Mouse (Mus musculus): Measurements from ENCODE around the gene Rnaset2b.
"Not testable (repeated sequence)": the region's sequence is repeated elsewhere in the genome, so short reads cannot be mapped to it uniquely, and the experiment has no call there.

Rnaset2b gene

DNA sequence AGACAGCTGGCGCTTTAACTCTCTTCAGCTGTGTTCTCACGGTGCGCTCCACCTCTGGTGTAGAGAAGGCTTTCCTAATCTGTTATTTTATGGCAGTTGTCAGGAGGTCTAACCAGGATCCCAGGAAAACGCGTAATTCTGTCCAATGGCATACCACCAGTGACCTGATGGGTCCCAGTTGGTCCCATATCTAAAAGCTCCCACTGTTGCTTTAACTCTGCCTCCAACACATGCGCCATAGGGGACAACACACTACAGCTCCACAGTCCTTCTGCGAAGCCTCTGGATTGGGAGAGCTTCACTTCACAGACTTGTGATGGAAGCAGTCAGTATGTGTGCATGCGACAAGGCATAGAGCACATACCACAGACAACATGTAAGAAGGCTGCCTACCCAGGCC lies 9.7 kb downstream of the Rnaset2b start:
- not testable (repeated sequence) for DNase-seq (ENCODE audit: low read depth, low spot score)

DNA sequence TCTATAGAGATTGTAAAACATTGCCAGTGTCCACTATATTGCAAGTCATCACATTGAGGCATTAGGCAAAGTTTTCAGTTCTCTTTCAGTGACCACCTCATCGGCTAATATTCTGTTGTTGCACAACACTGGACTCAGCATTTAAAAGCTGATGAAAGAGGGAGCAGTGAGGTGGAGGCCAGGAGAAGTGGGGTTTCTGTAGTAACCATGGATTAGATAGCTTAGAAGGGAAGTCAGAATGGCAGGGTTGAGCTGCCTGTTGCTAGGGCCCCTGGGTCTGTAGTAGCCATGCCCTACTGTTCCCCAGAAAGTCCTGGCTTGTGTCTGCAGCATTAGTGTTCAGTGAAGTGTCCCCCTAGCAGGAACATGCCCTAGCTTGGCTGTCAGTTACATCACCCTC lies 15.7 kb downstream of the Rnaset2b start:
- DNase-seq (ENCODE audit: low read depth, low spot score), result not testable (repeated sequence)

DNA sequence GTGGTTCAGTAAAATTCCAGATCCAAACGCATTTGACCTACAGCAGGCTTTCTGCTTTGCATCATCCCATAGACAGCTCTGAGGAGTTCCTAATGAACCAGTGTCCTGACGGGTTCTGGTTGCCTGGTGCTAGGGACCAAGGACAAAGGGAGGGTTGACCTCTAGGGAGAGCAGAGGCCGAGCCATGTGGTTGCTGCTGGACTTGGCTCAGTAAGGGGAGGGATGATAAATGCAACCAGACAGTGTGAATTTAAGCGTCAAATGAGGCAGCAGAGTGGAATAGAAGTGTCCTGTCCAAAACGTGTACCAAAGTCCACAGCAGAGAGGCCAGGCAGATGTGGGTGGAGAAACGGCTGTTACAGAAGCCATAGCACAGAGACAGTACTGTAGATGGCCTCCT lies 25.1 kb downstream of the Rnaset2b start:
- not testable (repeated sequence) for DNase-seq (ENCODE audit: low read depth, low spot score)

DNA sequence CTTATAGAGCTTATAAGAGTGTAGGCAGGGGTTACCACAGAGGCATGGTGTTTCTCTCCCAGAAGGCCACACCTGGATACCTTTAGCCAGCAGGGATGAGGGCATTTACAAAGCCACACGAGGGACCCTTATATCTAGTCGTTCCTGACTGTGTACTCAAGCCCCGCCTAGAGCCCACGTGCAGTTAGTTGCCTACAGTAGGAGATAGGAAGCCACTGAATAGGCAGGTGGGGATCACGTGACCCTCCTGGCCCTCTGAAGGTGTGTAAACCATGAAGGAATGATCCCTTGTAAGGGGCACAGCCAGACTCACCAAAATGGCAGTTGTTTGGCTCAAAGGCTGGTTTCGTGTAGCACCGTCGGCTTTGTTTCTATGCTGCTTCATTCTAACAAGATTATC lies 26.4 kb downstream of the Rnaset2b start:
- DNase-seq (ENCODE audit: low read depth, low spot score), result not testable (repeated sequence)

DNA sequence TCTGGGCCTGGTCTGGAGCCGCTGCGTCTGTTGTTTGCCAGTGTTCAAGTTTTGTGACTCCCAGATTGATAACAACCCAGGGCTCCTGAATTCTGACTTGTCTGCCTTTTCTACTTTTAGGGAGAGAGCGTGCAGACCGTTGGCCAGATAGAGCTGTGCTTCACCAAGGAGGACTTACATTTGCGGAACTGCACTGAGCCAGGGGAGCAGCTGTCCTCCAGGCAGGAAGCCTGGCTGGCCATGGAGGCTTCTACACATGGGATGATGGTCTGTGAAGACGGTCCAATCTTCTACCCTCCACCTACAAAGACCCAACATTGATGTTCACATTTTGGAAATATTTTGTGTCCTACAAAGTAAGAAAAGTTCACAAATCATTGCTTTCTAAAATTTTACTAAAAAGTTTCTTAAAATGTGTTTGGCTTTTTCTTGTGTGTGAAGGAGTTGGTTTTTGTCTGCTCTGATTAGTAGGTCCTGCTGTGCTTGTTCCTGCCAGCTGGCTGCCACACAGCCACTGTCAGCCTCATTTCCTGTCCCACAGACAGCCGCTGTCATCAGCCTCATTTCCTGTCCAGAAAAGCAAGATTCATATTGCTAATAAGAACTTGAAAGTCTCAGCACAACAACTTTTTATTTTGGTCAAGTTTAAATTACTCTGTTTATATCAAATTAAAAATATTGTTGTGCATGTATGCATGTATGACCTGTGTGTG lies 27.5 kb downstream of the Rnaset2b start:
- DNase-seq (ENCODE audit: low read depth, low spot score), result not testable (repeated sequence)

DNA sequence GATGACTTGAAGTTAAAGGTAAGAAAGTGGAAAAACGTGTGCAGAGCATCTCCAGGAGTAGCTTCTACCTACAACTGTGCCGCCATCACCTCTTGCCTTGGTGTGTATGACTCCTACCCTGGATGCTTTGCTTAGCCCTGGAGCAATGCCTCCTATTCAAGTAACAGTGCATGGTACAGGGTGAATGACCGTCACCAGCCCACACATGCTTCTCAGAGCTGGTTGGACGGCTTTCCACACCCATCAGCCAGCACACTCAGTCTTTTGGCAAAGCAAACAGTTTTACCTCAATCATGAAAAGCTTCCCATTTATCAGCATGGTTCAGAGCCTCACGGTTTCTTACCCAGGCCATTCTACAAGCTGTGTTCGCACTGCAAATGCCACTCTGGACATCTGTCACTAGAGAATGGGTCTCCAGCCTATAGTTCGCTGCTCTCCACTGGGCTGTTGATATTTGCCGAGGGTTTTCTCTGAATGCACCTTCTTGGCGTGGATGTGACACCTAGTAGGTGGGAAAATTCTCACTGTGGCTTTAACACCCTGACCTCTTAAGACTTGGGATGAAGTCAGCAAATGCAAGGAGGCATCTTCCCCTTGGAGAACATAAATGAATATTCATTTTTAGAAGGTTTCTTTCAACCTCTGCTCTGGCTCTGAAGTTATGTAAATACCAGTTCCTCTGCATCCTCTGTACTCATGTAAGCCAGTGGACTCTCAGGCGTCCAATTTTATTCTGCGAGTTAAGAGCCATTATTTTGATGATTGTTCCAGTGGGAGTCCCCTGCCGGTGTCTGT lies 31.6 kb downstream of the Rnaset2b start:
- not testable (repeated sequence) for DNase-seq (ENCODE audit: low read depth, low spot score)

DNA sequence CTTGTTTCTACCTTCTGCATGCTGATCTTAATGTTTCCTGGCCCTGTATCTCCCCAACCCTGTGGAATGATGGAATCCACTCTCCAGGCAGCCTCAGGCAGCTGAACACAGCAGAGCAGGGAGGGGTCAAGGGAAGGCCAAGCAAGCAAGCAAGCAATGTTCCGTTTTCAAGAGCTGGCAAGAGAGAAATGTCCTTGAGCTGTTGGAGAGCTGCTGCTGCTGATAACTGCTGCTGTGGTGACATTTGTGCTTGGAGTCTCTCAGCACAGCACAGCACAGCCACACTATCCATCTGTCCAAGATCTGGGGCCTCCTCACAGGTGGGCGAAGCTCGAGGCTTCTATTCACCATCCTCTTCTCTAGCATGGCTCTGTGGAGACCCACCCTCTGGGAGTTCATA lies 33.0 kb downstream of the Rnaset2b start:
- not testable (repeated sequence) for DNase-seq (ENCODE audit: low read depth, low spot score)

DNA sequence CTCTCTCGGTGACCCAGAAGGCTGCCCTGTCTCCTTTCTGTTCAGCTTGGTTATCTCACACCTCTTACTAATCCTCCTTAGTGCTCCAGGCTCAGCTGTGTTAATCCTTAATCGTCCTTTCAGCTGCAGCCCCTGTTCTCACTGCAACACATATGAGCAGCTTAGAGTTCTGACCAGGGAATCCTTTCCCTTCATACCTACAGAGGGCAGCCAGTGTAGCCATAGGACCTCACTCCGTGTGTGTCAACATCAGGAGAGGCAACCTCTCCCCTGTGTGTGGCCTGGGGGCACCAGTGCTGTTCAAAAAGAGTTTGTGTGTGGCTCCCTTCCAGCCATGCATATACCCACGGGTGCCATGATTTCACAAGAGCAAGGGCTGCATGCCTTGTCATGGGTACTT lies 35.2 kb downstream of the Rnaset2b start:
- DNase-seq (ENCODE audit: low read depth, low spot score), result not testable (repeated sequence)

DNA sequence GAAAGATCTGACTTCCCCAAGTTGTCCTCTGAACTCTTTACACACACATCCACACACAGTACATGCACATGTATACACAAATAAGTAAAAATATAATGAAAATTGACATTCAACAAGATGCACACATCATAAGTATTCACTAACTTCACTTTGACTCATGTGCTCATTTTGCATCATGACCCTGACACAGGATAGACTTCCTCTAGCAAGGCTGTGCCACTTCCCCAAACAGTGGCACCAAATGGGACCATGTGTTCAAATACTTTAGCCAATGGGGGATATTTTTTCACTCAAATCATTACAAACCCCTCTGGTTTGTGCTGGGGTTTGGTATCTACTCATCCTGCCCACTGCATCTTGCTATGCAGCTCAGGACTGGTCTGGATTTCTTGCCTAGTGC lies 38.5 kb downstream of the Rnaset2b start:
- not testable (repeated sequence) for DNase-seq (ENCODE audit: low read depth, low spot score)

DNA sequence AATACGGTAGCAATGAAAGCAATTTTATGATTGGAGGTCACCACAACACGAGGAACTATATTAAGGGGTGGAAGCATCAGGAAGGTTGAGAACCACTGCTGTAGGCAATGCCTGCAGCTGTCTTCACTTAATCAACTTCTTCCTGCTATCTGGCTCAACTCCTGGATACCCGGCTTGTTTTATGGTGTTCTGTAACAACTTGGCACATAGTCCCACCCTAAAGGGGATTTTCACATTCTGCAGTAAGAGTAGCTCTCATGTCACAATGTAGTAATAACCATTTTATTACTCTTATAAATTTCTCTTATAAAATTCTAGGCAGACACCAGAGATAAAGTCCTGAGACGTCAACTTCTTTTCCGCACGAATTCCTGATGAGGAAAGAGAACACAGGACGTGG lies 39.0 kb downstream of the Rnaset2b start:
- DNase-seq (ENCODE audit: low read depth, low spot score), result not testable (repeated sequence)

DNA sequence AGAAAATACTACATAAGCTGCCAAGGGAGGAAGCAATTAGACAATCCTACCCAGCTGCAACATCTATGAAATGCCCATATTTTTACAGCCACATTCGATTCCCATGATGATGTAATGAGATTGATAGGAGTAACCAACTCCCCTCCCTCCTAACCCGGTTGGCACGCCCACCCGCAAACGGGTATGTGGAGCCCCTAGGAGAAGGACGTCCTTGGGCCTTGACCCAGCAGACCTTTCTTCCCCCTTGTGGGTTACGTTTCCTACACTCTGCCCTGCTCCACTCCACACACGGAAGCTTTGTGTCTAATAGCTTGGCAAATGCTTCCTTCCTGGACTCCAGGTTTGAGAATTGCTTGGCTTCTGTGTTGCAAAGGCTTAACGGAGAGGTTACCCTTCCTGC lies 39.5 kb downstream of the Rnaset2b start:
- DNase-seq (ENCODE audit: low read depth, low spot score), result not testable (repeated sequence)

DNA sequence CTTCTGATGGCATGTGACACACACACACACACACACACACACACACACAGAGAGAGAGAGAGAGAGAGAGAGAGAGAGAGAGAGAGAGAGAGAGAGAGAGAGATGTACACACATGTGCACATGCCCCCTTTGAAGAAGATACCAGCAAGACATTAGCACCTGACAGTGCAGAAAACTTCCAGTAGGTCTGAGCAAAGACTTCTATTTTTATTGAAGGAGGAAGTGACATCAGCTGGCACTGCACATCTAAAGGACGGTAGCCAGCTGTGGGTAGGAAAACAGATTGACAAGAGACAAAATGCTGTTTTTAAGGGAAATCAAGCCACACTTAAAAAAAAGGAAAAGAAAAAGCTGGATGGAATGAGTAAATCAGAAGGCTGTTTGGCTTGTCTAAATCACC lies 43.8 kb downstream of the Rnaset2b start:
- DNase-seq (ENCODE audit: low read depth, low spot score), result not testable (repeated sequence)

DNA sequence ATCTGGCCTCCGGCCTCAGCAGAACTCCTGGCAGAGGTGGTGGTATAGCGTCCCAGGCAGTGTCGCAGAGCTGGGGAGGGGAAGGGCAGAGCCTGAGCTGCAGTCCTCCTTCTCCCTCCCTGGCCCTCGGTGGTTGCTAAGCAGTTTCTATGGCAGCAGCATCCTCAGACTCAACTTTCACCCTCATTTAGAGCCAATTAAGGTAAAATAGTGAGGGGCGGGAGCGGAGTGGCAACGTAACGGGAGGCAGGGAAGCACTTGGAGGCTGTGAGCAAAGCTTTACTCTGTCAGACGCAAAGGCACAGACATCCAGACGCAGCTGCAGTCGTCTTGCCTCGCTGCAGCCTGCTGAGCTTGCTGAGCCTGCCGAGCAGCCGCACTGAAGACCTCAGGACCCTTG lies 54.8 kb downstream of the Rnaset2b start, which contains the start of gene Gm1604a:
Gene Gm1604a (plus strand): TSS at position 312 of the 400 bp plus-strand sequence.
- not testable (repeated sequence) for DNase-seq (ENCODE audit: low read depth, low spot score)

DNA sequence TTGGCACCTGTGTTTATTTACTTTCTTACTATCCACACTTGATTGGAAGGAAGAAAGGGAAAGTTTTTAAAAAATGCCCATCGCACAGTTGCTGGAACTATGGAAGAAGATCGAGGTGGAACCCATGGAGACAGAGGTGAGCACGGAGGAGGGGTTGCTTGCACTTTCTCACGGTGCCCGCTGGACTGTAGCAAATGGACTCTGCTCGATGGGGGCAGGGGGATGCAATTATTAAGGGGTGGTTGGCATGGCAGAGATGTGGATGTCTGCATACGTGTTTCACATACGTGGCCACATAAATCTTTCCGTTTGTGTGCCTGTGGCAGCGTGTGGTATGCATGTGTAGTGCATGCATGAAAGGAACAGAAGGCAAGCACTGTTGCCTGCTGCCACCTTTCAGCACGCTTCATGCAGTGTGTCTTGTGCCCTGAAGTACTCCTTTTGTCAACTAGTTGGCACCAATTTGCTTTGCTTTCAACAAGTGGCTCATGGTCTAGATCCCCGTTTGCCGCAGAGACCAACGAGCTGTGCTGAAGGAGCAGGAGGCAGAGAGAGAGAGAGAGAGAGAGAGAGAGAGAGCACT lies 55.4 kb downstream of the Rnaset2b start:
- not testable (repeated sequence) for DNase-seq (ENCODE audit: low read depth, low spot score)

DNA sequence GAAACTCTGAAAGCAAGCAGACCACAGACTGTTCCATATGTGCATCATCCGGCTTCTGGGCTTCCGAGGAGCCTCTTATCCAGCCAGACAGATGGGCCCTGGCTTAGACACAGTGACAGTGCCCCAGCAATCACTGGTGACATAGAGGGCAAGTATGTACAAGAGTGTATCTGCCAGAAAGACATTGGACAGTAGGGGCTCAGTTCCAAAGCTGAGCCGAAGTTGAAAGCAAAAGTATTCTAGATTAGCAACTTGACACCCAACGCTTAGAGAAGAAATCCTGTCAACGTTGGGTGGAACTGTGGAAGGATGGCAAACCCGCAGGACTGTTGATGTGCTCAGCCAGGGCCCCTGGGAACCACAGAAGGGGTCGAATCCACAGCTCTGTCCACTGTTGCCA lies 59.8 kb downstream of the Rnaset2b start:
- DNase-seq (ENCODE audit: low read depth, low spot score), result not testable (repeated sequence)

DNA sequence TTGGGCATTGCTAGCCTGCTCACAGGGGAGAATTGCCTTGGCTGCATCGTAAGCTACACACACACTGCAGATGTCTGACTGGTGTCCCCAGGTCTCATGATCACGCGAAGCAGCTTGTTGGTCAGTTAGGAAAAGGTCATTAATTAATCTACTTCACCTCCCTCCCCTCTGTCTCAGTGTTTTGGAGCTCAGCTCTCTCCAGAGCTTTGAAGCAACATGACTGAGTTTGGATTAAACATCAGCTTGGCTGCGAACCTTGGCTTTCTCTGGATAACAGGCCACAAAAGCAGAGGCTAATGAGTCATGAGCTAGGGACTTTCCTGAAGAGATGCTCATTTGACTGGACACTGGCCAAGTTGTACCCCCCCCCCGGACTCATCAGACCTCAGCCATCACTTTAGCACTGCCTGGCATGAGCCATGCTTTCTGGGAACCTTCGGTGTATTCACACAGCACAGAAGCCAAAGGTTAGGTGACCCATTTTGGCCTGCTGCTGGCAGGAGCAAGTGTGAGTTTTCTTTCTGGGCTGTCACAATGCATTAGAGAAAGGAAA lies 60.3 kb downstream of the Rnaset2b start:
- DNase-seq (ENCODE audit: low read depth, low spot score), result not testable (repeated sequence)

DNA sequence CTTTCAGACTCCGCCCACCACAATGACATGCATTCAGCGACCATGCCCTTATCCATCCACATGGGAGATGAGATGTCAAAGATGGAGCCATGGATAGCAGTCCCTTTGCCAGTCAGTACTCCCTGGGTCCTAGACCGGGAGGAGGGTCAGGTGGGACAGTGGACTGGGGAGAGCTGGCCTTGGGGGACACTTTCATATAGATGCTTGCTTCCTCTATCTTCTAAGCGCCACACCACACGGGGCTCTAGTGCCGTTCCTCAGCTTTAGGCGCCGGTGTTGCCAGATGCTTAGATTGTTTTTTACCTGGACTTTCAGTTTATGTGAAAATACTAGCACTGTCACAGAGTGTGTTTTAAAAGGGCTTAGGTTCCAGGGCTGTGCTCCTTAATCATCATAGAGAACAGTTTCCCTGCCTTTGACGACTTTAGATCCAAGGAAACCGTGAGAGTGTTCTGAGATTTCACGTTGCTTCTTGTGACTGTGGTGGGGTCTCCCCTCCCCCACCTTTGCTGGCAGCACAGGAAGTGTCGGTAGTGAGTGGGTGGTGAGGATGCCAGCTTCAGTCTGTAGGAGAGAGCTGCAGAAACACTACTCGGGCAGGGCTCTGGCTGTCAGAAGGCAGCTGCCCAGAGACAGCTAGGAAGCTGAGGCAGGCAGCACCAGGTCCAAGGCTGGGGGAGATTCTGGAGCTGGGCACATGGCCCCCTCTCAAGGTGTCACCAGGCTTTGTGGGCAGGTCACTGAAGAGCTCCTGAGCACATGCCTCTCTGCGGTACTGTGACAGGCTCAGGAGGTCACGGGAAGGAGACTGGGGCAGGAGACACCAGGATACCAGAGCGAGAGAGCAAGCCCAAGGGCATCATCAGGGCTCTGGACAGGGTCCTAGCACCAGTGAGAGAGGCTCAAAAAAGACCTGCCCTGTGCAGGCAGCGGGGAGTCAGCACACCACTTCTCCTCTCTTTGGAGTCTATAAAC lies 63.0 kb downstream of the Rnaset2b start:
- not testable (repeated sequence) for DNase-seq (ENCODE audit: low read depth, low spot score)

Measured in CD4-positive helper T cell, adult 2 months (primary cell).